Mouse (Mus musculus) heart, adult 2 months (tissue): ENCODE data around the gene Ciz1.

Experiments
- CTCF ChIP-seq: fragments of 200-600 bp; IDR thresholded peaks from 2 replicates; pipeline ENCODE4 v1.8.1; 2022; ENCODE audit warnings: antibody characterized with exemption, mild to moderate bottlenecking, moderate library complexity
- EP300 ChIP-seq: fragments of 200-500 bp; IDR thresholded peaks from 2 replicates; pipeline ENCODE4 v1.6.1; 2011; ENCODE audit warnings: low read depth, low read length, control low read depth; ENCODE audit not compliant: insufficient read depth
- POLR2A ChIP-seq: fragments of 200-500 bp; IDR thresholded peaks from 2 replicates; pipeline ENCODE4 v1.6.1; 2011; ENCODE audit warnings: mild to moderate bottlenecking, low read depth, low read length, control low read depth; ENCODE audit not compliant: insufficient read depth

DNA sequence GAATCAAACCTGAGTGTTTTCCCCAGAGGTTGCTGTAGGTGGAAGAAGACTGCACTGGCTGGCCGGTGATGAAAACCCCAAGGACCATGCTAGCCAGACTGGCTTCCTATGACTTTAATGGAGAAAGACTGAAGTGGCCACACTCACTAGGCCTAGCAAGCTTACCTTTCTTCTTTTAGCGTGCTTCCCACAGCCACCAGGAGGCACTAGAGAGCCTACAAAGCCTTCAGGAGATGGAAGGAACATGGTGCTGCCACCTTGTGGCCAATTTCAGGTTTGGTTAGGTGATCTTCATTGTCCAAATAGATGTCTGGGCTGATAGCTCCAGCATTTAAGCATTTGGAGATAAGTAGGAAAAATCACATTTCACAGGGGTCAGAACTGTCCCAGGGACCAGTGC lies 52.5 kb downstream of the Ciz1 start:
- TF ChIP-seq CTCF (peak; percentile 98), EP300 (peak; percentile 99), POLR2A (0 out of 2 replicates have a peak, but pooled peaks have one; percentile 32)
